Mouse (Mus musculus): Measurements from ENCODE around the gene Zfp652.

GRCm38 (mm10) chr11:95828181-95828964 lies 115.9 kb downstream of the Zfp652 start:
- TF ChIP-seq MEF2A (IDR thresholded peaks at IDR 0.05; ENCODE audit: borderline replicate concordance, low read depth, low read length) (no peak), HCFC1 (IDR thresholded peaks at IDR 0.05; ENCODE audit: low read depth, low read length) (no peak), EP300 (IDR thresholded peaks at IDR 0.05; ENCODE audit: low read length) (no peak), MXI1 (IDR thresholded peaks at IDR 0.05; ENCODE audit: low read depth, low read length) (no peak), MAZ (IDR thresholded peaks at IDR 0.05; ENCODE audit: low read depth, low read length) (no peak)

Measured in CH12.LX (cell line).